Mouse (Mus musculus) stomach, postnatal 0 days (tissue): Measurements from ENCODE around the gene Krtap4-9. TPM values are rescaled to one million over a fixed set of nuclear protein-coding genes. Genes with fewer than 3 reads are reported as not detected.
"Not testable (repeated sequence)": the region's sequence is repeated elsewhere in the genome, so short reads cannot be mapped to it uniquely, and the experiment has no call there.

ENCODE experiments used
- ATAC-seq: fragments of 200-750 bp; cut with Nextera tagmentation; 2 replicates; pipeline ENCODE4 v1.8.0; 2017; ENCODE audit not compliant: low FRiP score, low TSS enrichment
- DNase-seq: peaks from one replicate; pipeline ENCODE4 v3.0.0-alpha.2; 2016; ENCODE audit warnings: low spot score
- H3K27ac ChIP-seq: fragments of 300-500 bp; sonication (generic); replicated peaks from 2 replicates; pipeline ENCODE4 v1.5.1; 2014; ENCODE audit warnings: mild to moderate bottlenecking, control low read depth
- H3K27me3 ChIP-seq: fragments of 300-500 bp; sonication (generic); 2 replicates; pipeline ENCODE4 v1.6.1; 2014; ENCODE audit warnings: low read length; ENCODE audit not compliant: control insufficient read depth, insufficient read depth
- H3K36me3 ChIP-seq: fragments of 300-500 bp; sonication (generic); 2 replicates; pipeline ENCODE4 v1.6.1; 2014; ENCODE audit warnings: low read length, mixed read lengths; ENCODE audit not compliant: control insufficient read depth, insufficient read depth
- H3K4me1 ChIP-seq: fragments of 300-500 bp; sonication (generic); replicated peaks from 2 replicates; pipeline ENCODE4 v1.6.1; 2014; ENCODE audit warnings: antibody characterized with exemption; ENCODE audit not compliant: control insufficient read depth, insufficient read depth
- H3K4me2 ChIP-seq: fragments of 300-500 bp; sonication (generic); replicated peaks from 2 replicates; pipeline ENCODE4 v1.6.1; 2014; ENCODE audit warnings: low read depth, mild to moderate bottlenecking, control low read depth, moderate library complexity
- H3K4me3 ChIP-seq: fragments of 300-500 bp; sonication (generic); 2 replicates; pipeline ENCODE4 v1.5.1; 2014; ENCODE audit warnings: low read depth, low read length, control low read depth
- H3K9ac ChIP-seq: fragments of 300-500 bp; sonication (generic); 2 replicates; pipeline ENCODE4 v1.6.1; 2014; ENCODE audit warnings: mild to moderate bottlenecking, low read length, control low read depth, mixed read lengths
- H3K9me3 ChIP-seq: fragments of 300-500 bp; sonication (generic); 2 replicates; pipeline ENCODE4 v1.6.1; 2016; ENCODE audit warnings: low read length; ENCODE audit not compliant: control insufficient read depth
- CTCF ChIP-seq: IDR thresholded peaks from 2 replicates; pipeline ENCODE4 v1.5.1; 2016; ENCODE audit warnings: antibody characterized with exemption, low read depth, mild to moderate bottlenecking, moderate library complexity
- EP300 ChIP-seq: optimal IDR thresholded peaks from 2 replicates; pipeline ENCODE3; 2016; ENCODE audit warnings: antibody characterized with exemption
- WGBS: fragments of 180-500 bp; shearing (Covaris S2); extraction: QIAGEN DNeasy Blood & Tissue Kit; methylation state at CpG from one replicate; pipeline ENCODE4 v1.1.7; 2014; 5-methylcytosine and 5-hydroxymethylcytosine counted together
- polyA plus RNA-seq: library from polyadenylated mRNA; unstranded; fragments of >200 nt; fragmentation: Nextera tagmentation; extraction: Ambion mirVana; gene quantifications from 2 replicates; pipeline ENCODE4 v1.2.1, GENCODE M21; 2015

Gene Krtap4-9
- polyA plus RNA-seq, 1 experiment from 2014 or later, result not detected

- WGBS, result 70% methylated on average over 2 of the region's 2 CpGs
Measured at GRCm38 (mm10) chr11:99793367-99793766, 8.4 kb downstream of the Krtap4-9 start, which contains the start of gene Gm11596. Gm11596 (minus strand) TSS chr11:99793467.

GRCm38 (mm10) chr11:99798832-99799231 lies 13.8 kb downstream of the Krtap4-9 start, which contains the start of gene Gm11569:
Gm11569 (minus strand) TSS chr11:99798932.
- not testable (repeated sequence) for H3K36me3 ChIP-seq, H3K4me3 ChIP-seq, ATAC-seq, H3K9ac ChIP-seq, H3K4me1 ChIP-seq, H3K9me3 ChIP-seq, H3K27me3 ChIP-seq, DNase-seq, H3K27ac ChIP-seq, H3K4me2 ChIP-seq
- no CpG with 5 or more reads among the region's 1 CpGs for WGBS

More at GRCm38 (mm10) chr11:99793367-99793766, 8.4 kb downstream of the Krtap4-9 start, which contains the start of gene Gm11596:
- no peak within 1 kb of the TSS for H3K4me3 ChIP-seq
- no peaks in the 10 kb centered on the region for H3K36me3 ChIP-seq
- ATAC-seq (no peak), DNase-seq (no peak)
- no peaks in the 10 kb centered on the region for H3K4me1 ChIP-seq
- H3K27me3 ChIP-seq, result no peaks in the 10 kb centered on the region
- H3K4me2 ChIP-seq, result no peak within 1 kb of the TSS
- no peaks in the 10 kb centered on the region for H3K9me3 ChIP-seq
- no peak for TF ChIP-seq EP300
- no peak for TF ChIP-seq CTCF
- no peak within 1 kb of the TSS for H3K27ac ChIP-seq
- no peak within 1 kb of the TSS for H3K9ac ChIP-seq

- not testable (repeated sequence) for H3K27me3 ChIP-seq, H3K36me3 ChIP-seq, DNase-seq, H3K4me2 ChIP-seq, ATAC-seq, H3K9me3 ChIP-seq, H3K4me3 ChIP-seq, H3K9ac ChIP-seq, H3K4me1 ChIP-seq, H3K27ac ChIP-seq
- no CpG with 5 or more reads among the region's 1 CpGs for WGBS
Measured at GRCm38 (mm10) chr11:99804346-99804745, 19.3 kb downstream of the Krtap4-9 start, which contains the start of gene Gm11554. Gm11554 (minus strand) TSS chr11:99804446.

- H3K4me2 ChIP-seq, H3K4me1 ChIP-seq, H3K27ac ChIP-seq, H3K9ac ChIP-seq, H3K9me3 ChIP-seq, H3K36me3 ChIP-seq, H3K27me3 ChIP-seq, H3K4me3 ChIP-seq, DNase-seq, ATAC-seq: not testable (repeated sequence)
Measured at GRCm38 (mm10) chr11:99809792-99810191, 24.8 kb downstream of the Krtap4-9 start, which contains the start of gene Krtap4-13. Krtap4-13 (minus strand) TSS chr11:99809892.

GRCm38 (mm10) chr11:99815566-99815965 lies 30.6 kb downstream of the Krtap4-9 start, which contains the start of gene Gm11564:
Gm11564 (minus strand) TSS chr11:99815666.
- H3K27ac ChIP-seq, H3K4me3 ChIP-seq, H3K9me3 ChIP-seq, H3K27me3 ChIP-seq, H3K4me1 ChIP-seq, H3K9ac ChIP-seq, ATAC-seq, H3K36me3 ChIP-seq, H3K4me2 ChIP-seq: not testable (repeated sequence)
- WGBS, result 88% methylated on average over 2 of the region's 2 CpGs
- DNase-seq, result peak; percentile 1

Other genes starting within 250 kb of the Krtap4-9 start
- not detected in 2 replicates for gene Krt40, start 242.0 kb upstream of the Krtap4-9 start, polyA plus RNA-seq
- not detected in 2 replicates for gene Krtap3-3, start 234.3 kb upstream of the Krtap4-9 start, polyA plus RNA-seq
- gene Krtap3-2, start 228.3 kb upstream of the Krtap4-9 start, polyA plus RNA-seq, result 0.19 and 0.34 TPM in 2 replicates
- gene Gm11939, start 225.7 kb upstream of the Krtap4-9 start, polyA plus RNA-seq, result not detected in 2 replicates
- not detected in 2 replicates for gene Krtap3-1, start 218.6 kb upstream of the Krtap4-9 start, polyA plus RNA-seq
- gene Krtap1-5, start 204.2 kb upstream of the Krtap4-9 start, polyA plus RNA-seq, result not detected in 2 replicates
- not detected in 2 replicates for gene Krtap1-4, start 201.5 kb upstream of the Krtap4-9 start, polyA plus RNA-seq
- gene Krtap1-3, start 193.9 kb upstream of the Krtap4-9 start, polyA plus RNA-seq, result not detected in 2 replicates
- not detected in 2 replicates for gene Krtap9-3, start 187.1 kb upstream of the Krtap4-9 start, polyA plus RNA-seq
- not detected in 2 replicates for gene Gm11938, start 181.9 kb upstream of the Krtap4-9 start, polyA plus RNA-seq
- gene Gm11937, start 175.0 kb upstream of the Krtap4-9 start, polyA plus RNA-seq, result not detected in 2 replicates
- not detected in 2 replicates for gene Krtap2-4, start 170.4 kb upstream of the Krtap4-9 start, polyA plus RNA-seq
- not detected in 2 replicates for gene Gm11562, start 164.8 kb upstream of the Krtap4-9 start, polyA plus RNA-seq
- not detected in 2 replicates for gene Krtap4-1, start 157.0 kb upstream of the Krtap4-9 start, polyA plus RNA-seq
- not detected in 2 replicates for gene Krtap4-2, start 150.1 kb upstream of the Krtap4-9 start, polyA plus RNA-seq
- gene Krtap4-7, start 141.1 kb upstream of the Krtap4-9 start, polyA plus RNA-seq, result not detected in 2 replicates
- gene Gm11555, start 135.0 kb upstream of the Krtap4-9 start, polyA plus RNA-seq, result not detected in 2 replicates
- gene Gm11563, start 126.2 kb upstream of the Krtap4-9 start, polyA plus RNA-seq, result not detected in 2 replicates
- not detected in 2 replicates for gene Krtap4-6, start 119.2 kb upstream of the Krtap4-9 start, polyA plus RNA-seq
- not detected in 2 replicates for gene Gm14190, start 94.5 kb upstream of the Krtap4-9 start, polyA plus RNA-seq
- gene Gm14180, start 50.9 kb upstream of the Krtap4-9 start, polyA plus RNA-seq, result not detected in 2 replicates
- gene Gm11595, start 12.3 kb upstream of the Krtap4-9 start, polyA plus RNA-seq, result not detected in 2 replicates
- gene Krtap4-8, start 4.5 kb upstream of the Krtap4-9 start, polyA plus RNA-seq, result not detected in 2 replicates
- gene Gm11596, start 8.3 kb downstream of the Krtap4-9 start, polyA plus RNA-seq, result not detected in 2 replicates
- gene Gm11569, start 13.7 kb downstream of the Krtap4-9 start, polyA plus RNA-seq, result not detected in 2 replicates
- gene Gm11554, start 19.2 kb downstream of the Krtap4-9 start, polyA plus RNA-seq, result not detected in 2 replicates
- gene Krtap4-13, start 24.7 kb downstream of the Krtap4-9 start, polyA plus RNA-seq, result not detected in 2 replicates
- not detected in 2 replicates for gene Gm11564, start 30.5 kb downstream of the Krtap4-9 start, polyA plus RNA-seq
- gene 2300003K06Rik, start 52.9 kb downstream of the Krtap4-9 start, polyA plus RNA-seq, result not detected in 2 replicates
- gene Krtap4-16, start 66.4 kb downstream of the Krtap4-9 start, polyA plus RNA-seq, result not detected in 2 replicates
- not detected in 2 replicates for gene Gm11568, start 72.7 kb downstream of the Krtap4-9 start, polyA plus RNA-seq
- not detected in 2 replicates for gene Gm11559, start 79.3 kb downstream of the Krtap4-9 start, polyA plus RNA-seq
- gene Krtap9-1, start 88.2 kb downstream of the Krtap4-9 start, polyA plus RNA-seq, result not detected in 2 replicates
- gene Gm11567, start 94.0 kb downstream of the Krtap4-9 start, polyA plus RNA-seq, result not detected in 2 replicates
- gene Krtap31-1, start 122.7 kb downstream of the Krtap4-9 start, polyA plus RNA-seq, result not detected in 2 replicates
- gene Gm11565, start 129.6 kb downstream of the Krtap4-9 start, polyA plus RNA-seq, result not detected in 2 replicates
- not detected in 2 replicates for gene Krtap31-2, start 151.1 kb downstream of the Krtap4-9 start, polyA plus RNA-seq
- gene Krtap9-5, start 163.3 kb downstream of the Krtap4-9 start, polyA plus RNA-seq, result not detected in 2 replicates
- gene Krtap29-1, start 193.9 kb downstream of the Krtap4-9 start, polyA plus RNA-seq, result not detected in 2 replicates
- 0.10 TPM in 1 of 2 replicates, not detected in the other for gene Krtap16-1, start 201.4 kb downstream of the Krtap4-9 start, polyA plus RNA-seq
- gene Krtap17-1, start 208.8 kb downstream of the Krtap4-9 start, polyA plus RNA-seq, result 0.25 and 0.27 TPM in 2 replicates
- gene Krt33a, start 231.0 kb downstream of the Krtap4-9 start, polyA plus RNA-seq, result 0.05 and 0.17 TPM in 2 replicates
- gene Krt33b, start 244.7 kb downstream of the Krtap4-9 start, polyA plus RNA-seq, result 0.06 TPM in 1 of 2 replicates, not detected in the other